Mouse (Mus musculus) stomach, embryonic 14.5 days (tissue): ENCODE measurements around the gene Usp20. TPM values are rescaled to one million over a fixed set of nuclear protein-coding genes. Genes with fewer than 3 reads are reported as not detected.
"Not testable (repeated sequence)": the region's sequence is repeated elsewhere in the genome, so short reads cannot be mapped to it uniquely, and the experiment has no call there.

Source experiments
- ATAC-seq: fragments of 200-750 bp; cut with Nextera tagmentation; 2 replicates; pipeline ENCODE4 v1.8.0; 2017; ENCODE audit warnings: low read depth, moderate TSS enrichment; ENCODE audit not compliant: insufficient number of reproducible peaks, insufficient read depth, low FRiP score
- H3K27ac ChIP-seq: fragments of 300-500 bp; sonication (generic); 2 replicates; pipeline ENCODE4 v1.5.1; 2014; ENCODE audit warnings: mild to moderate bottlenecking, low read length, moderate library complexity, mixed read lengths
- H3K27me3 ChIP-seq: fragments of 300-500 bp; sonication (generic); 2 replicates; pipeline ENCODE4 v1.6.1; 2014; ENCODE audit warnings: low read length, control low read depth, mixed read lengths; ENCODE audit not compliant: control insufficient read depth, insufficient read depth
- H3K36me3 ChIP-seq: fragments of 300-500 bp; sonication (generic); 2 replicates; pipeline ENCODE4 v1.6.1; 2014; ENCODE audit warnings: mild to moderate bottlenecking, control low read depth, low read length, moderate library complexity, mixed read lengths; ENCODE audit not compliant: control insufficient read depth, insufficient read depth
- H3K4me1 ChIP-seq: fragments of 300-500 bp; sonication (generic); 2 replicates; pipeline ENCODE4 v1.6.1; 2014; ENCODE audit warnings: low read length, control low read depth, mixed read lengths; ENCODE audit not compliant: control insufficient read depth, insufficient read depth
- H3K4me2 ChIP-seq: fragments of 300-500 bp; sonication (generic); replicated peaks from 2 replicates; pipeline ENCODE4 v1.6.1; 2014; ENCODE audit warnings: low read depth, low read length, control low read depth
- H3K4me3 ChIP-seq: fragments of 300-500 bp; sonication (generic); 2 replicates; pipeline ENCODE4 v1.5.1; 2014; ENCODE audit warnings: low read depth, low read length, control low read depth
- H3K9ac ChIP-seq: fragments of 300-500 bp; sonication (generic); replicated peaks from 2 replicates; pipeline ENCODE4 v1.6.1; 2014; ENCODE audit warnings: low read depth, mild to moderate bottlenecking, control low read depth, low read length, moderate library complexity, mixed read lengths
- H3K9me3 ChIP-seq: fragments of 300-500 bp; sonication (generic); 2 replicates; pipeline ENCODE4 v1.6.1; 2016; ENCODE audit warnings: low read depth, low read length, control low read depth; ENCODE audit not compliant: control insufficient read depth
- WGBS: fragments of 180-500 bp; shearing (Covaris S2); extraction: QIAGEN DNeasy Blood & Tissue Kit; methylation state at CpG from one replicate; pipeline ENCODE4 v1.1.7; 2014; 5-methylcytosine and 5-hydroxymethylcytosine counted together
- polyA plus RNA-seq: library from polyadenylated mRNA; unstranded; fragments of >200 nt; fragmentation: Nextera tagmentation; extraction: Ambion mirVana; gene quantifications from 2 replicates; pipeline ENCODE4 v1.2.1, GENCODE M21; 2014

Usp20 gene
- polyA plus RNA-seq = 13.4 and 13.8 TPM in 2 replicates

- ATAC-seq = peak; percentile 98
- Histone ChIP-seq H3K9ac (peak within 1 kb of the TSS; percentile 47), H3K4me3 (peak within 1 kb of the TSS; percentile 86), H3K4me2 (peak within 1 kb of the TSS; percentile 76), H3K27ac (no peak within 1 kb of the TSS), H3K36me3 (peaks cover 18% of the 10 kb centered on the region), H3K4me1 (peaks cover 2% of the 10 kb centered on the region; the same call in 1 of the 2 replicates), H3K27me3 (no peaks in the 10 kb centered on the region), H3K9me3 (no peaks in the 10 kb centered on the region)
- WGBS = under 1% methylated on average over 65 of the region's 66 CpGs
Observed at GRCm38 (mm10) chr2:30981790-30982513, at the start of gene Usp20, which contains the start of gene BC005624. TSS of gene Usp20 (plus strand) at chr2:30982279. TSS of gene BC005624 (minus strand) at chr2:30982201.

GRCm38 (mm10) chr2:30933032-30933431 lies 49.0 kb upstream of the Usp20 start:
- Histone ChIP-seq H3K4me1 (peaks cover 5% of the 10 kb centered on the region; the same call in 1 of the 2 replicates), H3K9ac (no peak overlapping the region), H3K9me3 (no peaks in the 10 kb centered on the region), H3K27me3 (no peaks in the 10 kb centered on the region), H3K4me2 (no peak overlapping the region), H3K27ac (no peak overlapping the region), H3K36me3 (no peaks in the 10 kb centered on the region), H3K4me3 (no peak overlapping the region)
- no peak for ATAC-seq
- WGBS = 60% methylated on average over 6 of the region's 6 CpGs

GRCm38 (mm10) chr2:30933917-30934450 lies 48.1 kb upstream of the Usp20 start:
- Histone ChIP-seq H3K27me3 (no peaks in the 10 kb centered on the region), H3K27ac (no peak overlapping the region), H3K4me2 (no peak overlapping the region), H3K4me3 (no peak overlapping the region), H3K36me3 (no peaks in the 10 kb centered on the region), H3K9me3 (no peaks in the 10 kb centered on the region), H3K4me1 (no peaks in the 10 kb centered on the region; the same call in 1 of the 2 replicates), H3K9ac (no peak overlapping the region)
- WGBS = 18% methylated on average over 7 of the region's 7 CpGs
- no peak for ATAC-seq

- H3K4me2 ChIP-seq = no peak overlapping the region
- H3K4me1 ChIP-seq = no peaks in the 10 kb centered on the region
- H3K27ac ChIP-seq = no peak overlapping the region
- no peak overlapping the region for H3K4me3 ChIP-seq
- no peak overlapping the region for H3K9ac ChIP-seq
- no peaks in the 10 kb centered on the region for H3K36me3 ChIP-seq
- ATAC-seq = no peak
- H3K27me3 ChIP-seq = no peaks in the 10 kb centered on the region
- no peaks in the 10 kb centered on the region for H3K9me3 ChIP-seq
- WGBS = 76% methylated on average over 3 of the region's 3 CpGs
Observed at GRCm38 (mm10) chr2:30936808-30937207, 45.3 kb upstream of the Usp20 start.

- Histone ChIP-seq H3K36me3 (no peaks in the 10 kb centered on the region), H3K9ac (no peak overlapping the region), H3K27ac (no peak overlapping the region), H3K4me1 (no peaks in the 10 kb centered on the region), H3K9me3 (no peaks in the 10 kb centered on the region), H3K27me3 (no peaks in the 10 kb centered on the region), H3K4me2 (no peak overlapping the region), H3K4me3 (no peak overlapping the region)
- no peak for ATAC-seq
- WGBS = 75% methylated on average over 8 of the region's 8 CpGs
Observed at GRCm38 (mm10) chr2:30937731-30938130, 44.3 kb upstream of the Usp20 start.

- no peak overlapping the region for H3K4me2 ChIP-seq
- H3K9ac ChIP-seq = no peak overlapping the region
- ATAC-seq = no peak
- no peaks in the 10 kb centered on the region for H3K36me3 ChIP-seq
- H3K4me3 ChIP-seq = no peak overlapping the region
- H3K4me1 ChIP-seq = no peaks in the 10 kb centered on the region
- H3K9me3 ChIP-seq = no peaks in the 10 kb centered on the region
- WGBS = 36% methylated on average over 4 of the region's 4 CpGs
- H3K27ac ChIP-seq = no peak overlapping the region
- H3K27me3 ChIP-seq = no peaks in the 10 kb centered on the region
Observed at GRCm38 (mm10) chr2:30938574-30938991, 43.5 kb upstream of the Usp20 start.

GRCm38 (mm10) chr2:30941586-30941985 lies 40.5 kb upstream of the Usp20 start:
- H3K4me2 ChIP-seq = no peak overlapping the region
- H3K36me3 ChIP-seq = no peaks in the 10 kb centered on the region
- no peaks in the 10 kb centered on the region for H3K4me1 ChIP-seq
- ATAC-seq = no peak
- H3K9me3 ChIP-seq = no peaks in the 10 kb centered on the region
- H3K27me3 ChIP-seq = no peaks in the 10 kb centered on the region
- H3K9ac ChIP-seq = no peak overlapping the region
- 76% methylated on average over 5 of the region's 5 CpGs for WGBS
- H3K27ac ChIP-seq = no peak overlapping the region
- no peak overlapping the region for H3K4me3 ChIP-seq

- not testable (repeated sequence) for H3K27me3 ChIP-seq, ATAC-seq
Observed at GRCm38 (mm10) chr2:30942116-30942515, 40.0 kb upstream of the Usp20 start.

More at GRCm38 (mm10) chr2:30942116-30942515, 40.0 kb upstream of the Usp20 start:
- H3K36me3 ChIP-seq, H3K4me2 ChIP-seq, H3K27ac ChIP-seq, H3K4me3 ChIP-seq, H3K9me3 ChIP-seq, H3K9ac ChIP-seq, H3K4me1 ChIP-seq: not testable (repeated sequence)
- 44% methylated on average over 7 of the region's 7 CpGs for WGBS
